Mouse (Mus musculus) heart, embryonic 14.5 days (tissue): ENCODE data around the gene Htra2. TPM values are rescaled to one million over a fixed set of nuclear protein-coding genes. Genes with fewer than 3 reads are reported as not detected.

Experiments used
- ATAC-seq: fragments of 200-750 bp; cut with Nextera tagmentation; 2 replicates; pipeline ENCODE4 v1.8.0; 2017; ENCODE audit warnings: low read depth, moderate TSS enrichment; ENCODE audit not compliant: insufficient number of reproducible peaks, insufficient read depth, low FRiP score
- H3K27ac ChIP-seq, 2 experiments: fragments of 200-500 bp in 1 of 2; fragments of 300-500 bp in 1 of 2; sonication (generic) in 1 of 2; replicated peaks in 1 of 2; 2 replicates each; pipeline ENCODE4 v1.5.1; 2012 to 2014; ENCODE audit warnings: low read depth in 2 of 2, low read length in 2 of 2, control low read depth in 1 of 2, mild to moderate bottlenecking in 1 of 2, mixed read lengths in 1 of 2; ENCODE audit not compliant: control insufficient read depth in 1 of 2, insufficient read depth in 1 of 2
- H3K27me3 ChIP-seq: fragments of 300-500 bp; sonication (generic); 2 replicates; pipeline ENCODE4 v1.6.1; 2014; ENCODE audit warnings: mild to moderate bottlenecking, low read length, control low read depth; ENCODE audit not compliant: control insufficient read depth, insufficient read depth
- H3K36me3 ChIP-seq: fragments of 300-500 bp; sonication (generic); 2 replicates; pipeline ENCODE4 v1.6.1; 2014; ENCODE audit warnings: mild to moderate bottlenecking, control low read depth, low read length, mixed read lengths; ENCODE audit not compliant: control insufficient read depth, insufficient read depth
- H3K4me1 ChIP-seq, 2 experiments: fragments of 200-500 bp in 1 of 2; fragments of 300-500 bp in 1 of 2; sonication (generic) in 1 of 2; 2 replicates each; pipeline ENCODE4 v1.6.1; 2012 to 2014; ENCODE audit warnings: low read length in 2 of 2, control low read depth in 1 of 2, mixed read lengths in 1 of 2; ENCODE audit not compliant: control insufficient read depth in 2 of 2, insufficient read depth in 2 of 2
- H3K4me2 ChIP-seq: fragments of 300-500 bp; sonication (generic); 2 replicates; pipeline ENCODE4 v1.6.1; 2014; ENCODE audit warnings: mild to moderate bottlenecking, low read length
- H3K4me3 ChIP-seq, 2 experiments: fragments of 200-500 bp in 1 of 2; fragments of 300-500 bp in 1 of 2; sonication (generic) in 1 of 2; 2 replicates each; pipeline ENCODE4 v1.5.1; 2012 to 2014; ENCODE audit warnings: low read length in 2 of 2, mild to moderate bottlenecking in 2 of 2, control low read depth in 1 of 2, low read depth in 1 of 2, moderate library complexity in 1 of 2; ENCODE audit not compliant: control insufficient read depth in 1 of 2, insufficient read depth in 1 of 2
- H3K9ac ChIP-seq: fragments of 300-500 bp; sonication (generic); 2 replicates; pipeline ENCODE4 v1.6.1; 2014; ENCODE audit warnings: mild to moderate bottlenecking, low read length
- H3K9me3 ChIP-seq: fragments of 300-500 bp; sonication (generic); 2 replicates; pipeline ENCODE4 v1.6.1; 2016; ENCODE audit warnings: low read length, control low read depth; ENCODE audit not compliant: control insufficient read depth
- WGBS: fragments of 180-500 bp; shearing (Covaris S2); extraction: QIAGEN DNeasy Blood & Tissue Kit; methylation state at CpG from one replicate; pipeline ENCODE4 v1.1.7; 2014; 5-methylcytosine and 5-hydroxymethylcytosine counted together
- polyA plus RNA-seq: library from polyadenylated mRNA; unstranded; fragments of >200 nt; fragmentation: Nextera tagmentation; extraction: Ambion mirVana; gene quantifications from 2 replicates; pipeline ENCODE4 v1.2.1, GENCODE M21; 2014

The Htra2 gene
- polyA plus RNA-seq, 1 experiment from 2014 or later: 47.6 TPM

- ATAC-seq: peak; percentile 92
- WGBS: under 1% methylated on average over 46 of the region's 46 CpGs
- peak overlapping the region; percentile 100 for H3K4me2 ChIP-seq
- peak overlapping the region; percentile 85 for H3K9ac ChIP-seq
- H3K4me1 ChIP-seq: peaks cover 4 to 8% of the 10 kb centered on the region in 2 experiments; a peak in 3 of 4 replicates
- H3K9me3 ChIP-seq: no peaks in the 10 kb centered on the region
- H3K4me3 ChIP-seq: peak overlapping the region; percentile 78 to 91
- H3K27me3 ChIP-seq: peaks cover 54% of the 10 kb centered on the region
- H3K36me3 ChIP-seq: peaks cover 19% of the 10 kb centered on the region
- H3K27ac ChIP-seq: peak overlapping the region; percentile 71 to 82
Observed at GRCm38 (mm10) chr6:83078324-83078858, 23.3 kb upstream of the Htra2 start.

DNA sequence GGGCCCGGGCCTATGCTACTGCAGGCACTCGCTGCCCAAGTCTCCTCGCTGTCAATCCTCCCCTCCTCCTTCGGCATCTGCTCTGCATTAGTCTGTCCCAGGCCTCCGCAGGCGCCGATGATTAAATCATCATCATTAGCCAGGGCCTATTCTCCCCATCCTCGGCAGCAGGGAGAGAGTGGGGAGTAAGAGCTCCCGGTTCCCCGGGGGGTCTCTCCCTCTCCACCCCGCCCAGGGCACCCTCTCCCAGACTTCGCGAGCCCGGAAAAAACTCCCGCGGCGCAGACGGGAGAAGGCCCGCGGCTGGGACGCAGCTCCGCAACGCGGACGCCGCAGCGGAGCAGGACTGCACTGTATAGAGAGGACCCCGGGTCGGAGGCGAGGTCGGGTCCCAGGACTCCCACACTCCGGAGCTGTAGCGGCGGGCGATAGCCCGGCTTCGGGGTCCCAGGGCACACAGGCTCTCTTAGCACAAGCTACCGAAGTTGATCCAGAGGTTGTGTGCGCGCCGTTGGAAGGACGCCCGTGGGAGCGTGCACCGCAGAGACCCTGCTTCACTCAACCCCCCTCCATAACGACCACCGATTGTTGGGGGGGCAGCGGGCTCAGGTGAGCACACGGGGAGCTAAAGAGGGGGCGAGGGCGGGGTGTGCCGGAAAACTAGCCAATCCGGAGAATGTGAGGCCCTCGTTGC lies 22.7 kb upstream of the Htra2 start, which contains the start of gene Pcgf1:
Pcgf1 (plus strand) TSS at position 240 of the 694 bp plus-strand sequence.
- H3K36me3 ChIP-seq: peaks cover 19% of the 10 kb centered on the region
- peak within 1 kb of the TSS; percentile 71 to 82 for H3K27ac ChIP-seq
- H3K4me2 ChIP-seq: peak within 1 kb of the TSS; percentile 100
- H3K4me1 ChIP-seq: peaks cover 4 to 8% of the 10 kb centered on the region in 2 experiments; a peak in 3 of 4 replicates
- H3K4me3 ChIP-seq: peak within 1 kb of the TSS; percentile 78 to 91
- peak within 1 kb of the TSS; percentile 85 for H3K9ac ChIP-seq
- peak; percentile 54 for ATAC-seq
- under 1% methylated on average over 53 of the region's 54 CpGs for WGBS
- H3K27me3 ChIP-seq: peaks cover 51% of the 10 kb centered on the region
- H3K9me3 ChIP-seq: no peaks in the 10 kb centered on the region

- H3K27ac ChIP-seq: no peak overlapping the region
- no peak overlapping the region for H3K4me2 ChIP-seq
- H3K9me3 ChIP-seq: no peaks in the 10 kb centered on the region
- peaks cover 1% of the 10 kb centered on the region; the same call in 1 of the 2 replicates for H3K36me3 ChIP-seq
- H3K9ac ChIP-seq: no peak overlapping the region
- WGBS: 11% methylated on average over 2 of the region's 2 CpGs
- peaks cover 71% of the 10 kb centered on the region for H3K27me3 ChIP-seq
- ATAC-seq: no peak
- H3K4me3 ChIP-seq: no peak overlapping the region
- H3K4me1 ChIP-seq: peaks cover 4 to 18% of the 10 kb centered on the region in 2 experiments; a peak in 3 of 4 replicates
Observed at GRCm38 (mm10) chr6:83074979-83075378, 19.9 kb upstream of the Htra2 start.

GRCm38 (mm10) chr6:83071220-83071619 lies 16.1 kb upstream of the Htra2 start:
- no peaks in the 10 kb centered on the region for H3K36me3 ChIP-seq
- H3K4me3 ChIP-seq: peak overlapping the region in 1 of 2 experiments; percentile 11; a peak in 1 of 4 replicates
- 0 out of 2 replicates have a peak, but pooled peaks have one; percentile 37 for ATAC-seq
- H3K4me1 ChIP-seq: peaks cover 0 to 16% of the 10 kb centered on the region in 2 experiments; a peak in 3 of 4 replicates
- no peak overlapping the region for H3K9ac ChIP-seq
- WGBS: 1% methylated on average over 20 of the region's 24 CpGs
- H3K9me3 ChIP-seq: no peaks in the 10 kb centered on the region
- no peak overlapping the region for H3K4me2 ChIP-seq
- H3K27ac ChIP-seq: no peak overlapping the region
- peaks cover 98% of the 10 kb centered on the region for H3K27me3 ChIP-seq

DNA sequence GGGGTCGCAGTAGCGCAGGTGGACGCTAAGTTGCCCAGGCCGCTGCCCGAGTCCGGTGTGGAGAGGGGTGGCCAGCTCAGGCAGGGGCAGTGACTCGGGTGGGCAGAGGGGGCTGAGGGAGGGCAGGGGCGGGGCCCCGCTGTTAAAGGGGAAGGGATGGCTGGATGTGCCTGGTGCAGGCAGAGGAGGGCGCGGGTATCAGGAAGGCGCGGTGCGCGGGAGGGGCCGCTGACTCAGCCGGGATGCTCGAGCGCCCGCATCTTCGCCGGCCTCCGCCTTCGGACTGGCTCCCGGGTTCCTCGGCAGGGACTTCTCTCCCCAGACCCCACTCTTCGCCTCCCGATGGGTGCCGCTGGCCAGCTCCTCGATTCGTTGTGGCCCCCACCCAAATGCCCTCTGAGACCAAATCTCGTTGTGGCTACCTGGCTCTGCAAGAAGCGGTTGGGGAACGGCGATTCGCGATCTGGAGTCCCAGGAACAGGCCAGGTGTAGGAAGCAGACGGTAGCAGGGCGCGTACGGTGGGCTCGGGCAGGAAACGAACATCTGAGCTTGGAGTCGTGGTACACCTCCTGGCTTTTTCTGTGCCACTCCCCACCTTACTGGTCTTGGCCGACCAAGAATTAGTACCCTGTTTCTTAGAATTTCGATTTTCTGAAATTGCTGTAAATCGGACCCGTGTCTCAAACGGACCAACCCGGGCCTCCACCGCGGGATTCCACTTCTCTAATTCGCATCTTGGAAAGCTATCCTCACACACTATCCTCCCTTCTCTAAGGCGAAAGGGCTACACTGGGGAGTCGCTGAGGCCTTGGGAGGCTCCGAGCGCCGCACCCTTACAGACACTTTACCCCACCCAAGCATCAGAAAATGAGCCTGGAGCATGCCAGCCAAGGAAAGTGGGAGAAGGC lies 15.5 kb upstream of the Htra2 start:
- under 1% methylated on average over 56 of the region's 58 CpGs for WGBS
- Histone ChIP-seq H3K27ac (no peak overlapping the region), H3K27me3 (peaks cover 98% of the 10 kb centered on the region), H3K4me2 (peak overlapping the region; percentile 40), H3K36me3 (no peaks in the 10 kb centered on the region), H3K4me1 (peaks cover 0 to 16% of the 10 kb centered on the region in 2 experiments; a peak in 3 of 4 replicates), H3K9ac (no peak overlapping the region), H3K9me3 (no peaks in the 10 kb centered on the region), H3K4me3 (peak overlapping the region in 1 of 2 experiments; percentile 25; a peak in 2 of 4 replicates)
- no peak for ATAC-seq

GRCm38 (mm10) chr6:83070247-83070310 lies 15.0 kb upstream of the Htra2 start, which contains the start of gene Tlx2:
Tlx2 (minus strand) TSS chr6:83070293.
- ATAC-seq: no peak
- 0% methylated on average over 10 of the region's 10 CpGs for WGBS

DNA sequence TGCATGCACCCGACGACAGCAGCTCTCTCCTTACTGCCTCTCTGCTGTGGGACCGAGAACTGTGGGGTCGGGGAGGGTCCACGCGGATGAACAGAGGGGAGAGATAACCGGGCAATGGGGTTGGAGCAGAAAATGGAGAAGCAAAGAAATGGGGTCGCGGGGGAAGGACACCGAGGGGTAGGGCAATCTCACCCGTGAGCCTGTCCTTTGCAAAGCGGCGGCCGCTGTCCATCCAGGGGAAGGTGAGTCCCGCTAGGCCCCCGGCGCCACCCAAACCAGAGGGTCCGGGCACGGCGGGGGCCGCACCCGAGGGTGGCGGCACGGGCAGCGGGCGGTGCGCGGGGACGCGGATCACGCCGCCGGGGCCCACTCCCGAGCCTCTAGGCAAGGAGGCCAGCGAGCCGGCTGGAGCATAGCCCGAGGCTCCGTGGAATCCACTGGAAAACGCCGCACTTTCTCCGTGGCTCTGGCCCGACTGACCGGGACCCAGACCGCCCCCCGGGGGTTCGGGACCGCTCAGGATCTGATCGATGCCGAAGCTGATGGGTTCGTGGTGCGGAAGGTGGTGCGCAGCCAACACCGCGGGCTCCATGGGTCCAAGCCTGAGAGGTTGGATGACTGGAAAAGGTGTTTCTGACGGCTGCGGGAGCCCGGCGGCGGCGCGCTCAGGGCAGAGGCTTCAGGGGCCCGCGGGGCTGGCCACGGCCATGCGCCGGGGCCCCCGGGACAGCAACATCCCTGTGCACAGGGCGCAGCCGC lies 14.6 kb upstream of the Htra2 start:
- no peak for ATAC-seq
- Histone ChIP-seq H3K4me3 (peak overlapping the region in 1 of 2 experiments; percentile 25; a peak in 2 of 4 replicates), H3K9me3 (no peaks in the 10 kb centered on the region), H3K27ac (no peak overlapping the region), H3K4me1 (peaks cover 0 to 16% of the 10 kb centered on the region in 2 experiments; a peak in 3 of 4 replicates), H3K4me2 (peak overlapping the region; percentile 40), H3K27me3 (peaks cover 98% of the 10 kb centered on the region), H3K9ac (no peak overlapping the region), H3K36me3 (no peaks in the 10 kb centered on the region)
- under 1% methylated on average over 65 of the region's 69 CpGs for WGBS

More at GRCm38 (mm10) chr6:83070247-83070310, 15.0 kb upstream of the Htra2 start, which contains the start of gene Tlx2:
- no peak within 1 kb of the TSS for H3K9ac ChIP-seq
- H3K27me3 ChIP-seq: peaks cover 98% of the 10 kb centered on the region
- H3K4me3 ChIP-seq: peak within 1 kb of the TSS in 1 of 2 experiments; percentile 25; a peak in 2 of 4 replicates
- peak within 1 kb of the TSS; percentile 55 for H3K4me2 ChIP-seq
- H3K27ac ChIP-seq: no peak within 1 kb of the TSS
- H3K36me3 ChIP-seq: no peaks in the 10 kb centered on the region
- peaks cover 0 to 16% of the 10 kb centered on the region in 2 experiments; a peak in 3 of 4 replicates for H3K4me1 ChIP-seq
- no peaks in the 10 kb centered on the region for H3K9me3 ChIP-seq
